Mouse (Mus musculus) thymus, adult 18-20 months (tissue): Measurements from ENCODE around the gene Foxp4.

Source experiments
- DNase-seq, 2 experiments: peaks; one replicate each; pipeline ENCODE4 v3.0.0; 2022; ENCODE audit warnings: mixed read lengths in 2 of 2

Gene Foxp4

GRCm38 (mm10) chr17:47929431-47929830 lies 5.0 kb upstream of the Foxp4 start:
- no peak for DNase-seq

GRCm38 (mm10) chr17:47925988-47926387 lies 1.5 kb upstream of the Foxp4 start:
- no peak for DNase-seq

- DNase-seq, result no peak
Observed at GRCm38 (mm10) chr17:47925340-47925926, 988 bp upstream of the Foxp4 start.

- DNase-seq, result peak; percentile 35 to 54
Observed at GRCm38 (mm10) chr17:47923678-47924382, 615 bp downstream of the Foxp4 start.

GRCm38 (mm10) chr17:47923011-47923677 lies 1.3 kb downstream of the Foxp4 start:
- peak in 1 of 2 experiments; percentile 17 for DNase-seq

GRCm38 (mm10) chr17:47922579-47922978 lies 1.9 kb downstream of the Foxp4 start:
- no peak for DNase-seq

GRCm38 (mm10) chr17:47922116-47922515 lies 2.3 kb downstream of the Foxp4 start:
- peak in 1 of 2 experiments; percentile 28 for DNase-seq

- DNase-seq, result no peak
Observed at GRCm38 (mm10) chr17:47921136-47921665, 3.2 kb downstream of the Foxp4 start.

- no peak for DNase-seq
Observed at GRCm38 (mm10) chr17:47919826-47920225, 4.6 kb downstream of the Foxp4 start.

- no peak for DNase-seq
Observed at GRCm38 (mm10) chr17:47917907-47918306, 6.5 kb downstream of the Foxp4 start.

GRCm38 (mm10) chr17:47917212-47917611 lies 7.2 kb downstream of the Foxp4 start:
- DNase-seq, result no peak

- no peak for DNase-seq
Observed at GRCm38 (mm10) chr17:47914676-47915219, 9.7 kb downstream of the Foxp4 start.

GRCm38 (mm10) chr17:47909091-47910001 lies 15.1 kb downstream of the Foxp4 start:
- peak; percentile 50 to 66 for DNase-seq

- no peak for DNase-seq
Observed at GRCm38 (mm10) chr17:47908079-47908478, 16.4 kb downstream of the Foxp4 start.

- no peak for DNase-seq
Observed at GRCm38 (mm10) chr17:47907366-47907920, 17.0 kb downstream of the Foxp4 start.

GRCm38 (mm10) chr17:47903846-47904680 lies 20.4 kb downstream of the Foxp4 start:
- no peak for DNase-seq

- DNase-seq, result no peak
Observed at GRCm38 (mm10) chr17:47901782-47902181, 22.7 kb downstream of the Foxp4 start.

GRCm38 (mm10) chr17:47900716-47901115 lies 23.7 kb downstream of the Foxp4 start:
- peak in 1 of 2 experiments; percentile 37 for DNase-seq

GRCm38 (mm10) chr17:47899156-47899555 lies 25.3 kb downstream of the Foxp4 start:
- DNase-seq, result no peak

GRCm38 (mm10) chr17:47897956-47898752 lies 26.3 kb downstream of the Foxp4 start:
- DNase-seq, result no peak
